Mouse (Mus musculus) kidney, postnatal 14 days (tissue): Measurements from ENCODE around the gene Prpf18.

Experiments
- DNase-seq: peaks from one replicate; pipeline ENCODE4 v3.0.0; 2022; ENCODE audit warnings: mixed read lengths

Prpf18 gene

GRCm38 (mm10) chr2:4573386-4573785 lies 78.5 kb downstream of the Prpf18 start:
- no peak for DNase-seq

- peak; percentile 29 for DNase-seq
Measured at GRCm38 (mm10) chr2:4572498-4573263, 79.2 kb downstream of the Prpf18 start.
